Mouse (Mus musculus) liver, embryonic 11.5 days (tissue): ENCODE measurements around the gene Lcor. TPM values are rescaled to one million over a fixed set of nuclear protein-coding genes. Genes with fewer than 3 reads are reported as not detected.

Experiments
- ATAC-seq: fragments of 200-750 bp; cut with Nextera tagmentation; replicated peaks from 2 replicates; pipeline ENCODE4 v1.8.0; 2017; ENCODE audit warnings: moderate number of reproducible peaks, mild to moderate bottlenecking, moderate TSS enrichment, moderate library complexity; ENCODE audit not compliant: low FRiP score
- DNase-seq: peaks from one replicate; pipeline ENCODE4 v3.0.0-alpha.2; 2017; ENCODE audit warnings: low spot score
- H3K27ac ChIP-seq: fragments of 300-500 bp; sonication (generic); 2 replicates; pipeline ENCODE4 v1.5.1; 2014; ENCODE audit warnings: mild to moderate bottlenecking, low read depth, low read length, control low read depth
- H3K27me3 ChIP-seq: fragments of 300-500 bp; sonication (generic); replicated peaks from 2 replicates; pipeline ENCODE4 v1.6.1; 2014; ENCODE audit warnings: low read length, mixed read lengths; ENCODE audit not compliant: control insufficient read depth, insufficient read depth
- H3K36me3 ChIP-seq: fragments of 300-500 bp; sonication (generic); 2 replicates; pipeline ENCODE4 v1.6.1; 2014; ENCODE audit warnings: mild to moderate bottlenecking, low read length, moderate library complexity, mixed read lengths; ENCODE audit not compliant: control insufficient read depth, insufficient read depth
- H3K4me1 ChIP-seq: fragments of 300-500 bp; sonication (generic); replicated peaks from 2 replicates; pipeline ENCODE4 v1.6.1; 2014; ENCODE audit warnings: low read length, mixed read lengths; ENCODE audit not compliant: control insufficient read depth, insufficient read depth
- H3K4me2 ChIP-seq: fragments of 300-500 bp; sonication (generic); 2 replicates; pipeline ENCODE4 v1.6.1; 2014; ENCODE audit warnings: mild to moderate bottlenecking, control low read depth, moderate library complexity
- H3K4me3 ChIP-seq: fragments of 300-500 bp; sonication (generic); 2 replicates; pipeline ENCODE4 v1.5.1; 2014; ENCODE audit warnings: low read depth, low read length, control low read depth
- H3K9ac ChIP-seq: fragments of 300-500 bp; sonication (generic); 2 replicates; pipeline ENCODE4 v1.6.1; 2014; ENCODE audit warnings: low read depth, low read length, control low read depth
- H3K9me3 ChIP-seq: fragments of 300-500 bp; sonication (generic); 2 replicates; pipeline ENCODE4 v1.6.1; 2016; ENCODE audit warnings: low read length, inconsistent platforms, mixed read lengths; ENCODE audit not compliant: control insufficient read depth
- WGBS: fragments of 180-500 bp; shearing (Covaris S2); extraction: QIAGEN DNeasy Blood & Tissue Kit; methylation state at CpG from one replicate; pipeline ENCODE4 v1.1.7; 2014; 5-methylcytosine and 5-hydroxymethylcytosine counted together
- polyA plus RNA-seq: library from polyadenylated mRNA; unstranded; fragments of >200 nt; fragmentation: Nextera tagmentation; extraction: Ambion mirVana; gene quantifications from 2 replicates; pipeline ENCODE4 v1.2.1, GENCODE M21; 2014

Lcor gene
- polyA plus RNA-seq, 1 experiment from 2014 or later, result 10.4 TPM

GRCm38 (mm10) chr19:41560856-41561255, 78.4 kb downstream of the Lcor start:
- Histone ChIP-seq H3K9me3 (no peaks in the 10 kb centered on the region), H3K36me3 (peaks cover under 1% of the 10 kb centered on the region; the same call in 1 of the 2 replicates), H3K9ac (no peak overlapping the region), H3K27me3 (no peaks in the 10 kb centered on the region), H3K4me3 (no peak overlapping the region), H3K4me2 (no peak overlapping the region), H3K27ac (no peak overlapping the region), H3K4me1 (no peaks in the 10 kb centered on the region)
- ATAC-seq (no peak), DNase-seq (no peak)
- 87% methylated on average over 3 of the region's 3 CpGs for WGBS

GRCm38 (mm10) chr19:41568791-41569190, 86.4 kb downstream of the Lcor start:
- Histone ChIP-seq H3K4me2 (no peak overlapping the region), H3K36me3 (no peaks in the 10 kb centered on the region; the same call in 1 of the 2 replicates), H3K27me3 (no peaks in the 10 kb centered on the region), H3K27ac (no peak overlapping the region), H3K4me3 (no peak overlapping the region), H3K4me1 (no peaks in the 10 kb centered on the region), H3K9me3 (no peaks in the 10 kb centered on the region), H3K9ac (no peak overlapping the region)
- 60% methylated on average over 2 of the region's 2 CpGs for WGBS
- ATAC-seq (no peak), DNase-seq (no peak)

GRCm38 (mm10) chr19:41573700-41574099, 91.3 kb downstream of the Lcor start:
- H3K27me3 ChIP-seq, result no peaks in the 10 kb centered on the region
- no peaks in the 10 kb centered on the region; the same call in 1 of the 2 replicates for H3K36me3 ChIP-seq
- DNase-seq (no peak), ATAC-seq (no peak)
- H3K4me2 ChIP-seq, result no peak overlapping the region
- no peak overlapping the region for H3K4me3 ChIP-seq
- WGBS, result 93% methylated on average over 2 of the region's 2 CpGs
- H3K9ac ChIP-seq, result no peak overlapping the region
- no peak overlapping the region for H3K27ac ChIP-seq
- no peaks in the 10 kb centered on the region for H3K4me1 ChIP-seq
- no peaks in the 10 kb centered on the region for H3K9me3 ChIP-seq

- H3K9ac ChIP-seq, result no peak overlapping the region
- H3K27ac ChIP-seq, result no peak overlapping the region
- H3K27me3 ChIP-seq, result no peaks in the 10 kb centered on the region
- H3K4me1 ChIP-seq, result no peaks in the 10 kb centered on the region
- H3K36me3 ChIP-seq, result peaks cover 3% of the 10 kb centered on the region; the same call in 1 of the 2 replicates
- H3K4me3 ChIP-seq, result no peak overlapping the region
- ATAC-seq, result no peak
- H3K9me3 ChIP-seq, result no peaks in the 10 kb centered on the region
- no peak overlapping the region for H3K4me2 ChIP-seq
- no peak for DNase-seq
Observed at GRCm38 (mm10) chr19:41577576-41577975, 95.1 kb downstream of the Lcor start.

DNA sequence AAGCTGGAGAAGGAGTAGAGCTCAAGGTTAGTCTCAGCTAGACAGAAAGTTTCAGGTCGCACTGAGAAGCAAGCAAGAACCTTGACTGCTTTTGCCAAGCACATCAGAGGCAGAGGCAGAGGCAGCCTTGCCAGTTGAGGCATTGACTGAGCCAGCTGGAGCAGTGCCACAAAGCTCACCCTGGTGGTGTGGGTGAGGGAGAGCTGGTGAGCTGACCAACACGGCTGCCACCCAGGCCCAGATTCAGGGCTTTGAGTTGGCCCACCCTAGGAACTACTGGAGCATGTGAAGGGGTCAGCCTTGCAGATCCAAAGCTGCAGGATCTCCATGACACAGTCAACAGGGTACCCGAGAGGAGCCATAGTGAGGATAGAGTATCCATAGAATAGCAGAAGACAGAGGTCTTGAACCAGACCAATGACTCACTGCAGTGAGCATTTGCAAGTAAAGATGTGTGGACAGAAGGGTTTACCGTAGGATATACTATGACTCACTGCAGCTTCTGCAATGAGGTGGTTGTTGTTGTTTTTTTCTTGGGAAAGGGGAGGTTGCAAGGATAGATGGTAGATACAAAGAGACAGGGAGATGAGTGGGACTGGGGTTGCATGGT, 97.0 kb downstream of the Lcor start:
- ATAC-seq (no peak), DNase-seq (no peak)
- Histone ChIP-seq H3K4me1 (no peaks in the 10 kb centered on the region), H3K4me3 (no peak overlapping the region), H3K4me2 (no peak overlapping the region), H3K27me3 (no peaks in the 10 kb centered on the region), H3K9ac (no peak overlapping the region), H3K9me3 (no peaks in the 10 kb centered on the region), H3K27ac (no peak overlapping the region), H3K36me3 (peaks cover 8% of the 10 kb centered on the region)
- WGBS, result 92% methylated on average over 4 of the region's 4 CpGs

DNA sequence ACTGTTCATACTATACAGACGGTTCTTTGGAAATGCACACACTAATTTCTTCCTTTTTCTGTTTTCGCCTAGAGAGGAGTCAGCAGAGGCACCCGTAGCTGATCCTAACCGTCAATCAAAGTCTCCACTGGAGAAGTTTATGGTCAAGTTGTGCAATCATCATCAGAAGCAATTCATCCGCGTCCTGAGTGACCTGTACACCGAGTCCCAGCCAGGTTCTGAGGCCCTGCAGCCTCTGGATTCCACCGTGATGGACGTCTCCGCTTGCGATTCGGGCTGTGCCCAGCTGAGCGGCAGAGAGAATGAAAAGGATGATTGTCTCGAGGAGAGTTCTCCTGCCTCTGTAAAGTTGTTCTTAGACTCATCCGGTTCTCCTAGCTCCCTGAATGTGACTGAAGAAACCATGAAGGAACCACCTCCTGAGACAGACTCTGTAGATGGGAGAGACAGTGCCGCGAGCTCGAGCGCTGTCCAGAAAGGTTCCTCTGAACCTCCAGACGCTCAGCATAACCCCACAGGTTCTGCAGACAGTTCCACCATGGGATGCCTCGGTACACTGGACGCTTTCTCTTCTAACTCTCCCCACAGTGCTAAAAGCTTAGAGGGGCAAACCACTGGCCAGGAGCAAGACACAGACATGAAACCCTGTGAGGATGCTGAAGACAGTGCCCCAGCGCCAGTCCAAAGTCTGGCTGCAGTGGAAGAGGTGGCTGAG, 99.4 kb downstream of the Lcor start, which contains the start of gene Gm340:
Gene Gm340, plus strand, starts transcription at position 665 of the 715 bp plus-strand sequence.
- Histone ChIP-seq H3K27ac (no peak within 1 kb of the TSS), H3K4me1 (no peaks in the 10 kb centered on the region), H3K4me3 (no peak within 1 kb of the TSS), H3K36me3 (peaks cover 10% of the 10 kb centered on the region), H3K27me3 (no peaks in the 10 kb centered on the region), H3K9me3 (no peaks in the 10 kb centered on the region), H3K9ac (no peak within 1 kb of the TSS), H3K4me2 (no peak within 1 kb of the TSS)
- ATAC-seq (no peak), DNase-seq (no peak)
- 92% methylated on average over 23 of the region's 23 CpGs for WGBS

DNA sequence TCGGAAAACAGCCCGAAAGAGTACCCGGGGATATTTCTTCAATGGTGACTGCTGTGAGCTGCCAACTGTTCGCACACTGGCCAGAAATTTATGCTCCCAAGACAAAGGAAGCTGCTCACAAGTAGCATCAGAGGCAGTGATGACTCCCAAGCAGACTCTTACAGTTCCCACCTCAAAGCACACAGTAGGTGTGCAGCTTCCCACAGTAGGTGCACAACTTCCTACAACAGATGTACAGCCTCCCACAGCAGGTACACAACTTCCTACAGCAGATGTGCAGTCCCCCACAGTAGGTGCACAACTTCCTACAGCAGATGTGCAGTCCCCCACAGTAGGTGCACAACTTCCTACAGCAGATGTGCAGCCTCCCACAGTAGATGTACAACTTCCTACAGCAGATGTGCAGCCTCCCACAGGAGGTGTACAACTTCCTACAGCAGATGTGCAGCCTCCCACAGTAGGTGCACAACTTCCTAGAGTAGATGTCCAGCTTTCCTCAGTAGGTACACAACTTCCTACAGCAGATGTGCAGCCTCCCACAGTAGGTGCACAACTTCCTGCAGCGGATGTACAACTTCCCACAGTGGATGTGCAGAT, 100.6 kb downstream of the Lcor start:
- Histone ChIP-seq H3K9me3 (no peaks in the 10 kb centered on the region), H3K4me1 (no peaks in the 10 kb centered on the region), H3K27me3 (no peaks in the 10 kb centered on the region), H3K9ac (no peak overlapping the region), H3K27ac (no peak overlapping the region), H3K4me3 (no peak overlapping the region), H3K4me2 (no peak overlapping the region), H3K36me3 (peaks cover 10% of the 10 kb centered on the region)
- ATAC-seq (no peak), DNase-seq (no peak)
- 95% methylated on average over 5 of the region's 5 CpGs for WGBS

- H3K9ac ChIP-seq, result no peak overlapping the region
- DNase-seq, result no peak
- H3K9me3 ChIP-seq, result no peaks in the 10 kb centered on the region
- H3K27ac ChIP-seq, result no peak overlapping the region
- no peak overlapping the region for H3K4me2 ChIP-seq
- no peaks in the 10 kb centered on the region for H3K4me1 ChIP-seq
- H3K4me3 ChIP-seq, result no peak overlapping the region
- H3K27me3 ChIP-seq, result no peaks in the 10 kb centered on the region
- ATAC-seq, result no peak
- WGBS, result 94% methylated on average over 10 of the region's 10 CpGs
- peaks cover 9% of the 10 kb centered on the region for H3K36me3 ChIP-seq
Observed at GRCm38 (mm10) chr19:41586752-41587151, 104.3 kb downstream of the Lcor start.
